Mouse (Mus musculus) limb, embryonic 13.5 days (tissue): ENCODE results near the gene Atg14. TPM values are rescaled to one million over a fixed set of nuclear protein-coding genes. Genes with fewer than 3 reads are reported as not detected.
"Not testable (repeated sequence)": the region's sequence is repeated elsewhere in the genome, so short reads cannot be mapped to it uniquely, and the experiment has no call there.

ENCODE experiments used
- ATAC-seq: fragments of 200-750 bp; cut with Nextera tagmentation; 2 replicates; pipeline ENCODE4 v1.8.0; 2017; ENCODE audit warnings: low read depth, moderate number of reproducible peaks, moderate TSS enrichment; ENCODE audit not compliant: low FRiP score
- H3K27ac ChIP-seq: fragments of 300-500 bp; sonication (generic); 2 replicates; pipeline ENCODE4 v1.5.1; 2015; ENCODE audit warnings: inconsistent platforms, mild to moderate bottlenecking, moderate library complexity
- H3K27me3 ChIP-seq: fragments of 300-500 bp; sonication (generic); 2 replicates; pipeline ENCODE4 v1.6.1; 2015; ENCODE audit warnings: mild to moderate bottlenecking, inconsistent platforms
- H3K36me3 ChIP-seq: fragments of 300-500 bp; sonication (generic); 2 replicates; pipeline ENCODE4 v1.6.1; 2015; ENCODE audit warnings: inconsistent platforms, mild to moderate bottlenecking, moderate library complexity
- H3K4me1 ChIP-seq: fragments of 300-500 bp; sonication (generic); 2 replicates; pipeline ENCODE4 v1.6.1; 2015; ENCODE audit warnings: inconsistent platforms
- H3K4me2 ChIP-seq: fragments of 300-500 bp; sonication (generic); replicated peaks from 2 replicates; pipeline ENCODE4 v1.6.1; 2015; ENCODE audit warnings: inconsistent platforms, mild to moderate bottlenecking, moderate library complexity
- H3K4me3 ChIP-seq: fragments of 300-500 bp; sonication (generic); 2 replicates; pipeline ENCODE4 v1.5.1; 2015; ENCODE audit warnings: moderate library complexity, mild to moderate bottlenecking, inconsistent platforms
- H3K9ac ChIP-seq: fragments of 300-500 bp; sonication (generic); 2 replicates; pipeline ENCODE4 v1.6.1; 2015; ENCODE audit warnings: mild to moderate bottlenecking, inconsistent platforms
- H3K9me3 ChIP-seq: fragments of 300-500 bp; sonication (generic); 2 replicates; pipeline ENCODE4 v1.6.1; 2016; ENCODE audit warnings: inconsistent platforms
- WGBS: fragments of 180-500 bp; shearing (Covaris S2); methylation state at CpG from one replicate; pipeline ENCODE4 v1.1.7; 2015; 5-methylcytosine and 5-hydroxymethylcytosine counted together
- polyA plus RNA-seq: library from polyadenylated mRNA; unstranded; fragments of >200 nt; fragmentation: Nextera tagmentation; extraction: Ambion mirVana; gene quantifications from 2 replicates; pipeline ENCODE4 v1.2.1, GENCODE M21; 2015

Gene Atg14
- 17.6 and 19.4 TPM in 2 replicates for polyA plus RNA-seq

GRCm38 (mm10) chr14:47570549-47570948 lies at the start of gene Atg14:
Gene Atg14, minus strand, starts transcription at chr14:47570649.
- 91% methylated on average over 11 of the region's 11 CpGs for WGBS
- H3K27ac ChIP-seq, H3K9me3 ChIP-seq, H3K36me3 ChIP-seq, H3K4me1 ChIP-seq, H3K4me3 ChIP-seq, H3K9ac ChIP-seq, H3K4me2 ChIP-seq, ATAC-seq, H3K27me3 ChIP-seq: not testable (repeated sequence)

GRCm38 (mm10) chr14:47618891-47619290 lies 48.4 kb upstream of the Atg14 start:
- Histone ChIP-seq H3K36me3 (no peaks in the 10 kb centered on the region), H3K4me3 (no peak overlapping the region)
- WGBS = 88% methylated on average over 5 of the region's 5 CpGs

GRCm38 (mm10) chr14:47613254-47613653 lies 42.8 kb upstream of the Atg14 start:
- H3K27ac ChIP-seq = no peak overlapping the region
- H3K9me3 ChIP-seq = no peaks in the 10 kb centered on the region
- no peak overlapping the region for H3K9ac ChIP-seq
- ATAC-seq = no peak
- no peaks in the 10 kb centered on the region for H3K36me3 ChIP-seq
- WGBS = 43% methylated on average over 7 of the region's 7 CpGs
- no peaks in the 10 kb centered on the region for H3K27me3 ChIP-seq
- H3K4me3 ChIP-seq = no peak overlapping the region
- peaks cover 5% of the 10 kb centered on the region; the same call in 1 of the 2 replicates for H3K4me1 ChIP-seq
- no peak overlapping the region for H3K4me2 ChIP-seq

More at GRCm38 (mm10) chr14:47618891-47619290, 48.4 kb upstream of the Atg14 start:
- no peak overlapping the region for H3K27ac ChIP-seq
- no peaks in the 10 kb centered on the region for H3K4me1 ChIP-seq
- H3K9me3 ChIP-seq = no peaks in the 10 kb centered on the region
- no peak overlapping the region for H3K4me2 ChIP-seq
- no peaks in the 10 kb centered on the region for H3K27me3 ChIP-seq
- ATAC-seq = no peak
- no peak overlapping the region for H3K9ac ChIP-seq

GRCm38 (mm10) chr14:47597942-47598388 lies 27.5 kb upstream of the Atg14 start:
- peak overlapping the region; percentile 5; the same call in 1 of the 2 replicates for H3K4me3 ChIP-seq
- H3K27ac ChIP-seq = no peak overlapping the region
- H3K27me3 ChIP-seq = no peaks in the 10 kb centered on the region
- H3K36me3 ChIP-seq = no peaks in the 10 kb centered on the region
- 24% methylated on average over 11 of the region's 11 CpGs for WGBS
- peak; percentile 83 for ATAC-seq
- H3K4me1 ChIP-seq = peaks cover 5% of the 10 kb centered on the region; the same call in 1 of the 2 replicates
- H3K4me2 ChIP-seq = peak overlapping the region; percentile 46
- no peak overlapping the region for H3K9ac ChIP-seq
- H3K9me3 ChIP-seq = no peaks in the 10 kb centered on the region

GRCm38 (mm10) chr14:47594426-47595103 lies 24.1 kb upstream of the Atg14 start:
- Histone ChIP-seq H3K9ac (no peak overlapping the region), H3K9me3 (no peaks in the 10 kb centered on the region), H3K36me3 (no peaks in the 10 kb centered on the region), H3K4me1 (peaks cover 5% of the 10 kb centered on the region; the same call in 1 of the 2 replicates), H3K27ac (no peak overlapping the region), H3K4me2 (no peak overlapping the region), H3K4me3 (no peak overlapping the region), H3K27me3 (no peaks in the 10 kb centered on the region)
- WGBS = 48% methylated on average over 7 of the region's 7 CpGs
- ATAC-seq = no peak

- ATAC-seq = no peak
- no peak overlapping the region for H3K4me3 ChIP-seq
- H3K27me3 ChIP-seq = no peaks in the 10 kb centered on the region
- H3K9me3 ChIP-seq = no peaks in the 10 kb centered on the region
- H3K9ac ChIP-seq = no peak overlapping the region
- H3K4me1 ChIP-seq = no peaks in the 10 kb centered on the region
- 76% methylated on average over 10 of the region's 10 CpGs for WGBS
- no peaks in the 10 kb centered on the region for H3K36me3 ChIP-seq
- H3K4me2 ChIP-seq = no peak overlapping the region
- no peak overlapping the region for H3K27ac ChIP-seq
These were observed 20.0 kb upstream of the Atg14 start for GRCm38 (mm10) chr14:47590391-47590975.

- Histone ChIP-seq H3K9me3 (no peaks in the 10 kb centered on the region), H3K4me2 (no peak overlapping the region), H3K36me3 (no peaks in the 10 kb centered on the region), H3K4me3 (no peak overlapping the region), H3K27me3 (no peaks in the 10 kb centered on the region), H3K4me1 (no peaks in the 10 kb centered on the region), H3K27ac (no peak overlapping the region), H3K9ac (no peak overlapping the region)
- 71% methylated on average over 1 of the region's 1 CpGs for WGBS
- no peak for ATAC-seq
These were observed 19.0 kb upstream of the Atg14 start for GRCm38 (mm10) chr14:47589444-47589843.

- no peak overlapping the region for H3K4me3 ChIP-seq
- H3K36me3 ChIP-seq = no peaks in the 10 kb centered on the region
- no peak overlapping the region for H3K9ac ChIP-seq
- no peak for ATAC-seq
- H3K27me3 ChIP-seq = no peaks in the 10 kb centered on the region
- H3K9me3 ChIP-seq = no peaks in the 10 kb centered on the region
- H3K27ac ChIP-seq = no peak overlapping the region
- no peak overlapping the region for H3K4me2 ChIP-seq
- no peaks in the 10 kb centered on the region for H3K4me1 ChIP-seq
These were observed 13.9 kb upstream of the Atg14 start for GRCm38 (mm10) chr14:47584346-47584745.

GRCm38 (mm10) chr14:47581681-47582080 lies 11.2 kb upstream of the Atg14 start:
- Histone ChIP-seq H3K4me1 (no peaks in the 10 kb centered on the region), H3K4me3 (no peak overlapping the region), H3K27me3 (no peaks in the 10 kb centered on the region), H3K27ac (no peak overlapping the region), H3K4me2 (no peak overlapping the region), H3K9ac (no peak overlapping the region), H3K9me3 (no peaks in the 10 kb centered on the region), H3K36me3 (no peaks in the 10 kb centered on the region)
- whole genome bisulfite sequencing = 66% methylated on average over 2 of the region's 2 CpGs
- ATAC-seq = no peak

- Histone ChIP-seq H3K9ac (no peak overlapping the region), H3K4me1 (no peaks in the 10 kb centered on the region), H3K9me3 (no peaks in the 10 kb centered on the region), H3K27me3 (no peaks in the 10 kb centered on the region), H3K27ac (no peak overlapping the region), H3K36me3 (no peaks in the 10 kb centered on the region), H3K4me2 (no peak overlapping the region), H3K4me3 (no peak overlapping the region)
- WGBS = 48% methylated on average over 1 of the region's 1 CpGs
- no peak for ATAC-seq
These were observed 10.8 kb upstream of the Atg14 start for GRCm38 (mm10) chr14:47581280-47581679.

- WGBS = 98% methylated on average over 2 of the region's 2 CpGs
- Histone ChIP-seq H3K36me3 (no peaks in the 10 kb centered on the region), H3K27ac (no peak overlapping the region), H3K9me3 (no peaks in the 10 kb centered on the region), H3K27me3 (no peaks in the 10 kb centered on the region), H3K4me3 (no peak overlapping the region), H3K4me2 (no peak overlapping the region), H3K4me1 (no peaks in the 10 kb centered on the region), H3K9ac (no peak overlapping the region)
- no peak for ATAC-seq
These were observed 7.6 kb upstream of the Atg14 start for GRCm38 (mm10) chr14:47578086-47578485.

- H3K36me3 ChIP-seq = no peaks in the 10 kb centered on the region
- no peaks in the 10 kb centered on the region for H3K9me3 ChIP-seq
- H3K4me2 ChIP-seq = no peak overlapping the region
- H3K4me1 ChIP-seq = no peaks in the 10 kb centered on the region
- H3K4me3 ChIP-seq = no peak overlapping the region
- H3K27me3 ChIP-seq = no peaks in the 10 kb centered on the region
- H3K9ac ChIP-seq = no peak overlapping the region
- ATAC-seq = no peak
- WGBS = 59% methylated on average over 4 of the region's 4 CpGs
- no peak overlapping the region for H3K27ac ChIP-seq
These were observed 6.2 kb upstream of the Atg14 start for GRCm38 (mm10) chr14:47576687-47577086.

- no peak overlapping the region for H3K4me2 ChIP-seq
- no peak for ATAC-seq
- no peak overlapping the region for H3K27ac ChIP-seq
- no peaks in the 10 kb centered on the region for H3K9me3 ChIP-seq
- no peaks in the 10 kb centered on the region for H3K4me1 ChIP-seq
- H3K36me3 ChIP-seq = no peaks in the 10 kb centered on the region
- no peaks in the 10 kb centered on the region for H3K27me3 ChIP-seq
- 70% methylated on average over 11 of the region's 11 CpGs for WGBS
- no peak overlapping the region for H3K9ac ChIP-seq
- H3K4me3 ChIP-seq = no peak overlapping the region
These were observed 4.3 kb upstream of the Atg14 start for GRCm38 (mm10) chr14:47574721-47575120.
